Mouse (Mus musculus) forebrain, embryonic 12.5 days (tissue): ENCODE measurements around the gene Dnajc24. TPM values are rescaled to one million over a fixed set of nuclear protein-coding genes. Genes with fewer than 3 reads are reported as not detected.

Experiments
- ATAC-seq: fragments of 200-750 bp; cut with Nextera tagmentation; 2 replicates; pipeline ENCODE4 v1.8.0; 2017; ENCODE audit warnings: moderate TSS enrichment; ENCODE audit not compliant: low FRiP score
- H3K27ac ChIP-seq: fragments of 300-500 bp; sonication (generic); 2 replicates; pipeline ENCODE4 v1.5.1; 2016; ENCODE audit warnings: mild to moderate bottlenecking
- H3K27me3 ChIP-seq: fragments of 300-500 bp; sonication (generic); 2 replicates; pipeline ENCODE4 v1.6.1; 2016; ENCODE audit warnings: mild to moderate bottlenecking
- H3K36me3 ChIP-seq: fragments of 300-500 bp; sonication (generic); replicated peaks from 2 replicates; pipeline ENCODE4 v1.6.1; 2016; ENCODE audit warnings: mild to moderate bottlenecking
- H3K4me1 ChIP-seq: fragments of 300-500 bp; sonication (generic); 2 replicates; pipeline ENCODE4 v1.6.1; 2016
- H3K4me2 ChIP-seq: fragments of 300-500 bp; sonication (generic); 2 replicates; pipeline ENCODE4 v1.6.1; 2016; ENCODE audit warnings: mild to moderate bottlenecking, moderate library complexity
- H3K4me3 ChIP-seq: fragments of 300-500 bp; sonication (generic); replicated peaks from 2 replicates; pipeline ENCODE4 v1.5.1; 2016; ENCODE audit warnings: mild to moderate bottlenecking
- H3K9ac ChIP-seq: fragments of 300-500 bp; sonication (generic); 2 replicates; pipeline ENCODE4 v1.6.1; 2016; ENCODE audit warnings: mild to moderate bottlenecking
- H3K9me3 ChIP-seq: fragments of 300-500 bp; sonication (generic); 2 replicates; pipeline ENCODE4 v1.6.1; 2016
- WGBS: fragments of 180-500 bp; shearing (Covaris S2); methylation state at CpG from one replicate; pipeline ENCODE4 v1.1.7; 2016; 5-methylcytosine and 5-hydroxymethylcytosine counted together
- polyA plus RNA-seq: library from polyadenylated mRNA; unstranded; fragments of >200 nt; fragmentation: Nextera tagmentation; extraction: Ambion mirVana; gene quantifications from 2 replicates; pipeline ENCODE4 v1.2.1, GENCODE M21; 2016

The Dnajc24 gene
- polyA plus RNA-seq = 53.2 and 58.2 TPM in 2 replicates

GRCm38 (mm10) chr2:106002835-106003739 is at the start of gene Dnajc24:
Gene Dnajc24, minus strand, starts transcription at chr2:106003549.
- peak; percentile 97 for ATAC-seq
- Histone ChIP-seq H3K4me2 (peak within 1 kb of the TSS; percentile 67), H3K9me3 (no peaks in the 10 kb centered on the region), H3K27me3 (0 out of 2 replicates have a peak, but pooled peaks cover 4% of the 10 kb centered on the region), H3K9ac (peak within 1 kb of the TSS; percentile 78), H3K4me3 (peak within 1 kb of the TSS; percentile 82), H3K4me1 (peaks cover 4% of the 10 kb centered on the region), H3K36me3 (no peaks in the 10 kb centered on the region; the same call in 1 of the 2 replicates), H3K27ac (peak within 1 kb of the TSS; percentile 75)
- WGBS = 2% methylated on average over 44 of the region's 44 CpGs

GRCm38 (mm10) chr2:106046686-106047085 is 43.3 kb upstream of the Dnajc24 start:
- H3K9me3 ChIP-seq = no peaks in the 10 kb centered on the region
- H3K4me3 ChIP-seq = no peak overlapping the region
- H3K4me2 ChIP-seq = no peak overlapping the region
- H3K9ac ChIP-seq = no peak overlapping the region
- no peaks in the 10 kb centered on the region for H3K4me1 ChIP-seq
- ATAC-seq = no peak
- 78% methylated on average over 4 of the region's 4 CpGs for WGBS
- H3K36me3 ChIP-seq = no peaks in the 10 kb centered on the region
- no peak overlapping the region for H3K27ac ChIP-seq
- 0 out of 2 replicates have a peak, but pooled peaks cover 3% of the 10 kb centered on the region for H3K27me3 ChIP-seq

DNA sequence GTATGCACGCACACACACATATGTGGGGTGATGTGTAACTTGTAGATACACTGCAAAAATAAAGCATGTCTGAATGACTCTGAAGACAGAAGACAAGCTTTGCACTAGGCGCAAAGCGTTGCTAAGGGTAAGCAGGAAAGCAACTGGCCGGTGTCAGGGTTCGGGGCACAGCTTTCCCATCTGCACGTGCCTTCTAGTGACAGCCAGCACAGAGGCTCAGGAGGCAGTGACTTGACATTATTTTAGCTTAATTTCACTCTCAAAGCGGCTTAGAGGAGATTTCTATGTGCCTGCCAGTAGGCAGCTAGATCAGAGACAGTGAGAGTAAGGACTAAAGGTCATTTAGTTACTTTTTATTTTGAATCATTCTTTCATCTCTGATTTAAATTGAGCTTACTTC is 39.1 kb upstream of the Dnajc24 start:
- H3K27ac ChIP-seq = no peak overlapping the region
- no peak overlapping the region for H3K9ac ChIP-seq
- H3K27me3 ChIP-seq = peaks cover 6% of the 10 kb centered on the region; the same call in 1 of the 2 replicates
- no peaks in the 10 kb centered on the region for H3K4me1 ChIP-seq
- no peak overlapping the region for H3K4me2 ChIP-seq
- WGBS = 40% methylated on average over 7 of the region's 7 CpGs
- ATAC-seq = no peak
- no peak overlapping the region for H3K4me3 ChIP-seq
- H3K9me3 ChIP-seq = no peaks in the 10 kb centered on the region
- no peaks in the 10 kb centered on the region for H3K36me3 ChIP-seq

- Histone ChIP-seq H3K27me3 (peaks cover 6% of the 10 kb centered on the region; the same call in 1 of the 2 replicates), H3K9me3 (no peaks in the 10 kb centered on the region), H3K36me3 (no peaks in the 10 kb centered on the region), H3K4me2 (no peak overlapping the region), H3K4me1 (no peaks in the 10 kb centered on the region), H3K27ac (no peak overlapping the region), H3K9ac (no peak overlapping the region), H3K4me3 (no peak overlapping the region)
- 77% methylated on average over 5 of the region's 5 CpGs for WGBS
- no peak for ATAC-seq
Measured at GRCm38 (mm10) chr2:106041961-106042360, 38.6 kb upstream of the Dnajc24 start.

GRCm38 (mm10) chr2:106038286-106038685 is 34.9 kb upstream of the Dnajc24 start:
- 55% methylated on average over 4 of the region's 4 CpGs for WGBS
- H3K9me3 ChIP-seq = no peaks in the 10 kb centered on the region
- no peak overlapping the region for H3K27ac ChIP-seq
- H3K36me3 ChIP-seq = no peaks in the 10 kb centered on the region
- ATAC-seq = no peak
- no peaks in the 10 kb centered on the region for H3K4me1 ChIP-seq
- peaks cover 6% of the 10 kb centered on the region; the same call in 1 of the 2 replicates for H3K27me3 ChIP-seq
- H3K4me3 ChIP-seq = no peak overlapping the region
- H3K9ac ChIP-seq = no peak overlapping the region
- no peak overlapping the region for H3K4me2 ChIP-seq

- no peak overlapping the region for H3K4me3 ChIP-seq
- no peak for ATAC-seq
- H3K9ac ChIP-seq = no peak overlapping the region
- H3K27ac ChIP-seq = no peak overlapping the region
- no peaks in the 10 kb centered on the region for H3K36me3 ChIP-seq
- H3K9me3 ChIP-seq = no peaks in the 10 kb centered on the region
- H3K4me1 ChIP-seq = no peaks in the 10 kb centered on the region
- WGBS = 81% methylated on average over 3 of the region's 3 CpGs
- no peak overlapping the region for H3K4me2 ChIP-seq
- no peaks in the 10 kb centered on the region for H3K27me3 ChIP-seq
Measured at GRCm38 (mm10) chr2:106024895-106025294, 21.5 kb upstream of the Dnajc24 start.

- H3K4me3 ChIP-seq = no peak overlapping the region
- H3K9me3 ChIP-seq = no peaks in the 10 kb centered on the region
- H3K27me3 ChIP-seq = 0 out of 2 replicates have a peak, but pooled peaks cover 4% of the 10 kb centered on the region
- ATAC-seq = no peak
- WGBS = 74% methylated on average over 2 of the region's 2 CpGs
- H3K4me2 ChIP-seq = no peak overlapping the region
- H3K27ac ChIP-seq = no peak overlapping the region
- no peaks in the 10 kb centered on the region for H3K36me3 ChIP-seq
- no peak overlapping the region for H3K9ac ChIP-seq
- no peaks in the 10 kb centered on the region for H3K4me1 ChIP-seq
Measured at GRCm38 (mm10) chr2:106008415-106008814, 5.1 kb upstream of the Dnajc24 start.

DNA sequence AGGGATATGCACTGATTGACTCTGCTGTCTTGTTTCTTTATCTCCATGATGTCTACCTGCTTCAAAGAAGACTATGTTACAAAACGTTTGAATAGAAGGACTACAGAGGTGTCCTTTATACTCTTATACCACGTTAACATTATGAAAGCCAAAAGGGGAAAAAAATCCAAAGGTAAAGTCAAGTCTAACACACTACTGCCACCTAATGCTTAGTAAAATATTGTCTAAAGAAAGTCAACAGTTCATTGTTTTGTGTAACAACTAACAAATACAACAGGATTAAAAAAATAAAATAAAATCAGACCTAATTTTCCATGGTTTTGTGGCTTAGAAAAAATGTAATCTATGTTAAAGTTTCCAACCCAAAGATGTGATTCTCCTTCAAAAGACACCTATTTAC is 15.3 kb downstream of the Dnajc24 start:
- ATAC-seq = no peak
- Histone ChIP-seq H3K9ac (no peak overlapping the region), H3K9me3 (no peaks in the 10 kb centered on the region), H3K36me3 (no peaks in the 10 kb centered on the region), H3K4me2 (no peak overlapping the region), H3K4me3 (no peak overlapping the region), H3K27ac (no peak overlapping the region), H3K4me1 (peaks cover 6% of the 10 kb centered on the region; the same call in 1 of the 2 replicates), H3K27me3 (no peaks in the 10 kb centered on the region)
- WGBS = 30% methylated on average over 2 of the region's 2 CpGs

DNA sequence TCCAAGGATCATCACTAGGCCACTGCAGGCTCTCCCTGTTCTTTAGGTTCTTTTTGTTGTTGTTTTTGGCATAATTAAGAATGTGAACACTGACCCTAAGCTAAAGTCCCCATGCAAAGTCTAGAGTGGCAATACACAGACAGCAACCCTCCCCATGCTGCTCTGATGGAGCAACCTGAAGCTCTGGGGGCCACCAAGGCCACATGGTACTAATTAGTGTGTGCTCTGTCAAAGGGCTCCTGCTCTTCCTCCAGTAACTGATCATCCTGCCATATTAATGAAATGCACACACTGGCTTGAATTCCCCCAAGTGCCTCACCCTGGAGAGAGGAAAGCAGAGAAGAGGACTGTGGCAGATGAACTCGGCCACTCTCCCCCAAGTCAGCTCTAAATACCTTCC is 16.2 kb downstream of the Dnajc24 start:
- no peaks in the 10 kb centered on the region for H3K9me3 ChIP-seq
- H3K9ac ChIP-seq = no peak overlapping the region
- no peak overlapping the region for H3K4me2 ChIP-seq
- ATAC-seq = no peak
- 21% methylated on average over 1 of the region's 1 CpGs for WGBS
- H3K27ac ChIP-seq = no peak overlapping the region
- H3K4me1 ChIP-seq = peaks cover 6% of the 10 kb centered on the region; the same call in 1 of the 2 replicates
- H3K36me3 ChIP-seq = no peaks in the 10 kb centered on the region
- H3K4me3 ChIP-seq = no peak overlapping the region
- no peaks in the 10 kb centered on the region for H3K27me3 ChIP-seq

DNA sequence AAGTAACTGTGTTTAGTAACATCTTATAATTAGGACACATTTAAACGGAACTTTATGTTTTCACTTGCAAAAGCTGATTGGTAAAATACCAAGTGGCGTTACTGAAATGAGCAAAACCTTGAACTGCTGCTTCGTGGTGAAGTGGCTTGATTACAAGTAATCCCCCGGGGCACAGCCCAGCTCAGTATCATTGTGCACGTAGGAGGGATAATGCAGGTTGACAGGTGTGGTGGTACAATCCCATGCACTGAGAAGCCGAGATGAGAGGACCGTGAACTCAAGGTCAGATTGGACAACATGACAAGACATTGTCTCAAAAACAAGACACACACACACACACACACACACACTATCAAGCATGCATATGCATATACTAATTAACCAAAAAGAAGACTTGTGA is 18.1 kb downstream of the Dnajc24 start:
- Histone ChIP-seq H3K36me3 (no peaks in the 10 kb centered on the region), H3K27ac (no peak overlapping the region), H3K4me2 (no peak overlapping the region), H3K4me1 (peaks cover 6% of the 10 kb centered on the region; the same call in 1 of the 2 replicates), H3K9me3 (no peaks in the 10 kb centered on the region), H3K27me3 (no peaks in the 10 kb centered on the region), H3K4me3 (no peak overlapping the region), H3K9ac (no peak overlapping the region)
- 83% methylated on average over 7 of the region's 7 CpGs for WGBS
- no peak for ATAC-seq

DNA sequence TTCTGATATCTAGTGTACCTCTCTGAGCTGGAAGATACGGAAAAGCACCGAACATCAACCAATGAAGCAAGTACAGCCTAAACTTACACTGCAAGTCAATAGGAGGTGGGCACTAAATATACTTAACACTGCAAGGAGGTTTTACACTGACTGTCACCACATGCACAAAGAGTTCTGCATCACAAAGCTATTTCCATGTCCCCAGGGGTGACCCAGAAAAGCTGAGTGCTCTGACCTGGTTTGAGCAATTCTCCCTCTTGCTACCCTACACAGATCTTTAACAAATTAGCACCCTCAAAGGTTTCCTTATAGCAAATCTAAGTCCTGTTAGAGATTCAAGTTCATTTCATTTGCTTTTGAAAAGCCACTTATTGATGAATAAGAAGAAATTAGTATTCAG is 25.3 kb downstream of the Dnajc24 start:
- Histone ChIP-seq H3K4me1 (peaks cover 13% of the 10 kb centered on the region), H3K4me2 (no peak overlapping the region), H3K27ac (no peak overlapping the region), H3K27me3 (no peaks in the 10 kb centered on the region), H3K9ac (no peak overlapping the region), H3K4me3 (no peak overlapping the region), H3K9me3 (no peaks in the 10 kb centered on the region), H3K36me3 (no peaks in the 10 kb centered on the region)
- WGBS = 97% methylated on average over 2 of the region's 2 CpGs
- ATAC-seq = no peak

DNA sequence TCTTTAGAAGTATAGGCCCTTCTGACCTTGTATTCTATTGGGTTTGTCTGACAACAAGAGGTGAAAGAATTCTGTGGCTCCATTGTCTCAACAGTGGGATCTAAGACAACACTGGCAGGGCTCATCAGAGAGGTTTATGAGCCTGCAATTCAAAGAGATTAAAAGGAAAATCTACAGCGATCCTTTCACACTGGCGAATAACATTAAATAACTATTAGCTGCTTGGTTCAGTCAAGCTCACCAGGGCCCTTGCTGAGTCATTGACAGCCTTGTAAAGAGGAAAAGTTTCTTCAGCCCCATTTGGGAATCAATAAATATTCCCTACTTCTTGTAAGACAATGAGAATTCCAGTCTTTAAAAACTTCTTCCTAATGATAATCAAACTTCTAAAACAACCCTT is 29.4 kb downstream of the Dnajc24 start:
- Histone ChIP-seq H3K9me3 (no peaks in the 10 kb centered on the region), H3K27me3 (no peaks in the 10 kb centered on the region), H3K36me3 (peaks cover 8% of the 10 kb centered on the region; the same call in 1 of the 2 replicates), H3K4me1 (peaks cover 16% of the 10 kb centered on the region), H3K9ac (no peak overlapping the region), H3K4me2 (no peak overlapping the region), H3K27ac (no peak overlapping the region), H3K4me3 (no peak overlapping the region)
- ATAC-seq = peak; percentile 23; the same call in 1 of the 2 replicates
- WGBS = 0% methylated on average over 2 of the region's 2 CpGs
